Mouse (Mus musculus) liver, adult 2 months (tissue): ENCODE measurements around the gene Sgca. TPM values are rescaled to one million over a fixed set of nuclear protein-coding genes. Genes with fewer than 3 reads are reported as not detected.
A peak's percentile ranks its signal among the peaks of the same experiment; 100 is the strongest.

Source experiments
- DNase-seq: peaks from one replicate; pipeline ENCODE4 v3.0.0-alpha.2; 2011; ENCODE audit warnings: low read depth, low spot score; ENCODE audit errors: extremely low read depth
- H3K27ac ChIP-seq: fragments of 200-500 bp; replicated peaks from 2 replicates; pipeline ENCODE4 v1.5.1; 2012; ENCODE audit warnings: low read depth, mild to moderate bottlenecking, control low read depth, inconsistent platforms, low read length; ENCODE audit not compliant: insufficient read depth
- H3K27me3 ChIP-seq: fragments of 200-500 bp; 2 replicates; pipeline ENCODE4 v1.6.1; 2012; ENCODE audit warnings: mild to moderate bottlenecking, moderate library complexity, low read length, inconsistent platforms; ENCODE audit not compliant: control insufficient read depth, insufficient read depth
- H3K36me3 ChIP-seq: fragments of 200-500 bp; 2 replicates; pipeline ENCODE4 v1.6.1; 2012; ENCODE audit warnings: low read length, inconsistent platforms; ENCODE audit not compliant: control insufficient read depth, insufficient read depth
- H3K4me1 ChIP-seq: fragments of 200-500 bp; 2 replicates; pipeline ENCODE4 v1.6.1; 2011; ENCODE audit warnings: low read length; ENCODE audit not compliant: control insufficient read depth, insufficient read depth
- H3K4me3 ChIP-seq: fragments of 200-500 bp; 2 replicates; pipeline ENCODE4 v1.5.1; 2011; ENCODE audit warnings: low read depth, mild to moderate bottlenecking, control low read depth, low read length, moderate library complexity; ENCODE audit not compliant: insufficient read depth
- H3K79me2 ChIP-seq: fragments of 200-500 bp; 2 replicates; pipeline ENCODE4 v1.6.1; 2012; ENCODE audit warnings: inconsistent platforms, mild to moderate bottlenecking, low read length, moderate library complexity; ENCODE audit not compliant: control insufficient read depth, insufficient read depth
- H3K9ac ChIP-seq: fragments of 200-500 bp; 2 replicates; pipeline ENCODE4 v1.6.1; 2012; ENCODE audit warnings: low read depth, mild to moderate bottlenecking, control low read depth, inconsistent platforms, low read length
- CTCF ChIP-seq: fragments of 200-500 bp; IDR thresholded peaks from 2 replicates; pipeline ENCODE4 v1.5.1; 2011; ENCODE audit warnings: low read depth, low read length, control low read depth
- POLR2A ChIP-seq: fragments of 200-500 bp; IDR thresholded peaks from 2 replicates; pipeline ENCODE4 v1.6.1; 2011; ENCODE audit warnings: low read length, control low read depth; ENCODE audit not compliant: insufficient read depth; ENCODE audit errors: extremely low read depth
- WGBS: fragments of 180-500 bp; shearing (Covaris S2); methylation state at CpG from one replicate; pipeline ENCODE4 v1.1.7; 2018; 5-methylcytosine and 5-hydroxymethylcytosine counted together
- polyA plus RNA-seq: library from polyadenylated mRNA; depleted of rRNA; stranded (reverse); fragments of >200 nt; gene quantifications from 2 replicates; pipeline ENCODE4 v1.2.3, GENCODE M21; 2012
- total RNA-seq: library from RNA; depleted of rRNA; stranded (reverse); fragments of >200 nt; gene quantifications from 2 replicates; pipeline ENCODE4 v1.2.3, GENCODE M21; 2014

The Sgca gene
- total and polyA plus RNA-seq, 2 experiments = 0.09 TPM; not detected in 1

GRCm38 (mm10) chr11:94930151-94930550 is 46.0 kb downstream of the Sgca start:
- no peak overlapping the region for H3K9ac ChIP-seq
- WGBS = 71% methylated on average over 4 of the region's 4 CpGs
- no peak overlapping the region for H3K4me3 ChIP-seq
- no peak overlapping the region for H3K27ac ChIP-seq
- no peaks in the 10 kb centered on the region for H3K36me3 ChIP-seq
- H3K4me1 ChIP-seq = no peaks in the 10 kb centered on the region
- H3K79me2 ChIP-seq = no peaks in the 10 kb centered on the region
- H3K27me3 ChIP-seq = no peaks in the 10 kb centered on the region
- DNase-seq = no peak
- TF ChIP-seq POLR2A (no peak), CTCF (no peak)

GRCm38 (mm10) chr11:94929599-94929998 is 46.5 kb downstream of the Sgca start:
- no peak overlapping the region for H3K9ac ChIP-seq
- H3K79me2 ChIP-seq = no peaks in the 10 kb centered on the region
- no peak overlapping the region for H3K27ac ChIP-seq
- H3K4me3 ChIP-seq = no peak overlapping the region
- H3K36me3 ChIP-seq = no peaks in the 10 kb centered on the region
- 48% methylated on average over 9 of the region's 9 CpGs for WGBS
- no peaks in the 10 kb centered on the region for H3K27me3 ChIP-seq
- DNase-seq = peak; percentile 7
- no peaks in the 10 kb centered on the region for H3K4me1 ChIP-seq
- TF ChIP-seq POLR2A = no peak
- no peak for TF ChIP-seq CTCF

- no peaks in the 10 kb centered on the region for H3K4me1 ChIP-seq
- H3K4me3 ChIP-seq = no peak overlapping the region
- 14% methylated on average over 13 of the region's 13 CpGs for WGBS
- H3K36me3 ChIP-seq = no peaks in the 10 kb centered on the region
- no peak overlapping the region for H3K9ac ChIP-seq
- DNase-seq = peak; percentile 22
- no peaks in the 10 kb centered on the region for H3K79me2 ChIP-seq
- TF ChIP-seq POLR2A (no peak), CTCF (no peak)
- no peak overlapping the region for H3K27ac ChIP-seq
- H3K27me3 ChIP-seq = no peaks in the 10 kb centered on the region
These were observed 47.3 kb downstream of the Sgca start for GRCm38 (mm10) chr11:94928820-94929219.

GRCm38 (mm10) chr11:94927771-94928291 is 48.3 kb downstream of the Sgca start:
- H3K79me2 ChIP-seq = no peaks in the 10 kb centered on the region
- H3K4me1 ChIP-seq = no peaks in the 10 kb centered on the region
- no peaks in the 10 kb centered on the region for H3K36me3 ChIP-seq
- no peaks in the 10 kb centered on the region for H3K27me3 ChIP-seq
- no peak overlapping the region for H3K9ac ChIP-seq
- 30% methylated on average over 5 of the region's 5 CpGs for WGBS
- H3K4me3 ChIP-seq = no peak overlapping the region
- peak; percentile 5 for DNase-seq
- H3K27ac ChIP-seq = no peak overlapping the region
- TF ChIP-seq POLR2A = no peak

GRCm38 (mm10) chr11:94926431-94926830 is 49.7 kb downstream of the Sgca start:
- TF ChIP-seq CTCF (no peak), POLR2A (no peak)
- 76% methylated on average over 11 of the region's 11 CpGs for WGBS
- no peak for DNase-seq
- H3K4me3 ChIP-seq = no peak overlapping the region
- H3K9ac ChIP-seq = no peak overlapping the region
- no peaks in the 10 kb centered on the region; the same call in 1 of the 2 replicates for H3K27me3 ChIP-seq
- H3K27ac ChIP-seq = no peak overlapping the region
- no peaks in the 10 kb centered on the region for H3K79me2 ChIP-seq
- no peaks in the 10 kb centered on the region for H3K4me1 ChIP-seq
- H3K36me3 ChIP-seq = no peaks in the 10 kb centered on the region

GRCm38 (mm10) chr11:94924977-94925376 is 51.1 kb downstream of the Sgca start:
- TF ChIP-seq POLR2A (no peak), CTCF (no peak)
- no peak overlapping the region for H3K27ac ChIP-seq
- H3K27me3 ChIP-seq = no peaks in the 10 kb centered on the region; the same call in 1 of the 2 replicates
- H3K9ac ChIP-seq = no peak overlapping the region
- 91% methylated on average over 4 of the region's 4 CpGs for WGBS
- no peak for DNase-seq
- no peaks in the 10 kb centered on the region for H3K79me2 ChIP-seq
- H3K4me1 ChIP-seq = no peaks in the 10 kb centered on the region
- no peak overlapping the region for H3K4me3 ChIP-seq
- H3K36me3 ChIP-seq = no peaks in the 10 kb centered on the region
